Mouse (Mus musculus): ENCODE data around the gene Slc46a2. TPM values are rescaled to one million over a fixed set of nuclear protein-coding genes. Genes with fewer than 3 reads are reported as not detected.

The Slc46a2 gene
- total RNA-seq, 2 experiments from 2014 or later = 0.12 to 0.37 TPM

GRCm38 (mm10) chr4:59861871-59862270 is 53.0 kb downstream of the Slc46a2 start:
- DNase-seq = no peak
- intact Hi-C loops (cut with DNase I) = no loop called here

- DNase-seq = no peak
- intact Hi-C loops (cut with DNase I) = no loop called here
Measured at GRCm38 (mm10) chr4:59860431-59860830, 54.4 kb downstream of the Slc46a2 start.

GRCm38 (mm10) chr4:59859693-59860425 is 55.0 kb downstream of the Slc46a2 start:
- no peak for DNase-seq
- intact Hi-C loops (cut with DNase I) = no loop called here

Other genes starting within 250 kb of the Slc46a2 start
- 10 to 100 TPM; 13.5 to 17.4 TPM for gene Inip, start 113.5 kb downstream of the Slc46a2 start, total RNA-seq (2021)
- gene Snx30, start 109.2 kb downstream of the Slc46a2 start, total RNA-seq (2021) = 1 to 10 TPM; 8.1 to 8.9 TPM
- not detected for gene Mup4, start 45.7 kb upstream of the Slc46a2 start, total RNA-seq (2021)
- not detected for gene Mup6, start 49.2 kb upstream of the Slc46a2 start, total RNA-seq (2021)
- not detected for gene Mup7, start 155.4 kb upstream of the Slc46a2 start, total RNA-seq (2021)
- gene Mup2, start 239.2 kb upstream of the Slc46a2 start, total RNA-seq (2021) = not detected

Measured in heart, postnatal 10 days (tissue).